Mouse (Mus musculus) urinary bladder, postnatal 4 days (tissue): Measurements from ENCODE around the gene Ccna1.
A peak's percentile ranks its signal among the peaks of the same experiment; 100 is the strongest.

ENCODE experiments used
- DNase-seq, 2 experiments: peaks; one replicate each; pipeline ENCODE4 v3.0.0; 2021 to 2022; ENCODE audit warnings: low spot score in 2 of 2

Ccna1 gene

DNA sequence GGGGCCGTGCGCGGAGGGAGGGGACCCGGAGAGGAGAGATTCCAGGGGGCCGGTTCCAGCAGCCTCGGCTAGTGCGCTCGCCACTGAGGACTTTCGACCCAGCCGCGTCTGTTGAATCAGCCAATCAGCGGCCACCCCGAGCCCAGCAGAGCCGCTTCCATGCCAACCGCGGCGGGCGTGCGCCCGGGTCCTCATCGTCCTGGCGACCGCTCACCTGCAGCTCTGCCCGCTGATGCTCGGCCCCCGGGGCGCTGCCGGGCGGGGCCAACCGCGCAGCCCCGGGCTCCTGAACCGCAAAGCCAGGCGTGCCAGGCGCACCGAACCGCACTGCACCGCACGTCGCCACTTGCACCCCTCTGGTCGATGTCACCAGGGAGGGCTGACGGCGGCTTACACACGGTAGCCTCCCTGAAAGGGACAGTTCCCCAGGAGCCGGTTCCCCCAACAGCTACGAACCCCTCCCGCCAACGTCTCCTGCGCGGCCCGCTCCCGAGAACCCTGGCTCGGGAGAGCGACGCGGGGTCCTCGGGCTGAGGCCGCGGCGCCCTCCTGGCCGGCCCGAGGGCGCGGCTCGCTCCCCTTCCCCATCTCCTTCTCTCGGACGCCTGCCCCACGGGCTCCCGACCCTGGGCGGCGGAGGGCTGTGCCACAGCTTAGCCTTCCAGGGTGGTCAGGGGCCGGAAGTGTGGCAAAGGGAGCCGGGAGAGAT lies at the start of gene Ccna1:
Gene Ccna1, minus strand, starts transcription at position 464 of the 709 bp plus-strand sequence.
- peak; percentile 43 to 74 for DNase-seq

DNA sequence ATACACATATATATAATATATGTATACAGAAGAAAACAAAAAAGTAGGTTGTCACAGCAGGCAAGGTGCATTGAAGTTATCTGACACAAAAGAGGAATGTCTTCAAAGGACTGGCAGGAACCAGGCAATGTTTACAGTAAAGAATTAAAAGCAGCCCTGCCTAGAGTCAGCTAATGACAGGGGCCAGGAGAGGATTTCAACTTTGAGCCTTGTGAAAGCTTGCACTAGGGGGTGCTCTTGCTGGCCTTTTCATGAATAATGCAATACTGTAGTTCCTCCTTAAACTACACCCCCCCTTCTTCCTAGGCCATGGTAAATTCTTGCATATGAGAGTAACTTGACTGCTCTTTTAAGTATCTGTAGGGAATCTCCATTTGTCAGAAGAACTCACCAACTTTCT lies 45.8 kb upstream of the Ccna1 start:
- no peak for DNase-seq

DNA sequence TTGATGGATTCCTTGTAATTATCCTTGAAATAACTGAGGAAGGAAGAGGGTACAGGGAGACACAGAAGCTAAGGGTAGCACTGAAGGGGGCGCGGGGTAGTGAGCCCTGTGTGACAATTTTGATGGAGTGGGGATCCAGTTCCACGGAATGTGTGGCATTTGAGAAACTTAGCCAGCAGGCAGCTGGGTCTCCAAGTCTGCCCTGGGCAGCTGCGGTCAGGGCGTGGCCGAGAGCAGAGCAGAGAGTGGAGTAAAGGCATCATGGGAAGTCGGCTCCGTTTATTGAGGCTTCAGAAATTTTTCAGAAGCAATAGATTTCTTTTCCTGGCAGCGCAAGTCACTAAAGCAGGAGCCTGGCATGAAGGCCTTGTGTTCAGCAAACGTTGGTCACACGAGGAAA lies 43.7 kb upstream of the Ccna1 start:
- DNase-seq = no peak

DNA sequence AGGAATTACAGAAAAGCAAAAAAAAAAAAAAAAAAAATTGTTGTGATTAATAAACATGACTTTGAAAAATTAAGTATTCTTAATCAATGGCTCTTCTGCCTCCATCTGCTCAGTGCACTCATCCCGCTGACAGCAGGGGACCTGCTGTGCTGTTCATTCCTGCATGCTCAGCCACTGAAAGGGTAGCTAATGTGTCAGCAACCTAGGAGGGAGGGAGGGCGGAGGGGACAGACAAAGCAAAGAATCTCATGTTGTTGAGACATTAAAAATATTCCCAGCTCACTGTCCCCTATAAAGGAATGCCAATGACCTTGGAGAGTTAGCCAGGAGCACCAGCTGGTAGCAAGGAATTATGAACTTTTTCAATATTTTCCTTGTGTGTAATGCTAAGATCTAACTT lies 42.7 kb upstream of the Ccna1 start:
- no peak for DNase-seq

DNA sequence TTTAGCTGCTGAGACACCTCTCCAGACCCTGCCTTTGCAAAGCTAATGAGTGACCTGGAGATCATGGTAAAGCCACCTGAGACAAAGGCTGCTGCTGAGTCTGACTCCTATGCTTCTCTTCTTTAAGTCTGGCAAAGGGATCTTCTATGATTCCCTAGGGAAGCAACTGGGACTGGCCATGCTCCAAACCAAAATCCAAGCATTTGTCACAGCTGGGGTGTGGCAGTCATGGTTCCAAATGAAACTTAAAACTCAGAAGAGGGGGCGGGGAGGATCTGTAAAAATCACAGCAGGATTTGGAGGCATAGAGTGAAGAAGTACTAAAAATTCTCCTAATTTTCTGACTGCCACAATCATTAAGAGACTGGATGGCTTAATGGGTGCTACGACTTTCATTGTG lies 41.9 kb upstream of the Ccna1 start:
- no peak for DNase-seq

DNA sequence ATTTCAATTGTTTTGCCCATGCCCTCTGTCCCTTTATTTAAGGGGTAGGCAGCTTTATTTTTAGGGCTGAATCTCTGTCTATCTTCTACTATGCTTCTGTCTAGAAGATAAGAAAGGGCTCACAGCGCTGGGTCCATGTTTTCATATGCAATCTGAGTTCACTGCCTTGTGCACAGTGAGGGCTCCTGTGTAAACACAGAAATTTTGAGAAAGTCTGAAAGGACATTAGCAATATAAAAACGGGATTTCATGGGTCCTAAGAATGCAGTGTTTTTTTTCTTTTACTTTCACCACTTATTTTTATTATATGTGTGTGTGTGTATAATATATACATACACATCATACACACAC lies 41.3 kb upstream of the Ccna1 start:
- no peak for DNase-seq

DNA sequence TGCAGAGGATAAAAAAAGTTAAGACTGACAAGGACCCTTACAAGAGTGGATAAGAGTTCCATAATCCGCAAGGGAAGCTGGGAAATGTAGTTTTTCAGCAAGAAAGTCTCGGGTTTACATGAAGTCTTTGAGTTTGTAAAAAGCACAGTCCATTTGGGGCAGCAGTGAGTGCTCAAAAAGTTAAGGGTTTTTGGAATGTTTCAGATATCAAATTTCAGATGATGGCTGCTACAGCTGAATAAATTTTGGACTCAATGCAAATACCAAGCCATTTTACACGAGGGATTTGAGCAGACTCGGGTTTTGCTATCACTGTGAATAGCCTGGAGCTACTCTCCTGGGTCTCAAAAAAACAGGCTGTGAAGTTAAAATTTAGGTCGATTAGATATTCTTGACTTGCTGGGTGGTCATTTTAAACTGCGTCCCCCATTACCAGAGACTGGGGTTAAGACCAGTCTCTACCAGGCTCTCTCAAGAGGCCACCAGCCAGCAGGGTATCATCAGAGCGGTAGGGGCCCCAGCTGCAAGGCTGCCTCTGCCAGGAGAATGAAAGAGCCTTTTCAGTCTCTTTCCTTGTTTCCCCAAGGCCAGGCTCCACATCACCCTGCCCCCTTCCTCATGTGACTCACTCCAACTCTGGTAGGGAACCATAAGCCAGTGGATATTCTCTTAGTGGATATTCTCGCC lies 40.8 kb upstream of the Ccna1 start:
- no peak for DNase-seq

DNA sequence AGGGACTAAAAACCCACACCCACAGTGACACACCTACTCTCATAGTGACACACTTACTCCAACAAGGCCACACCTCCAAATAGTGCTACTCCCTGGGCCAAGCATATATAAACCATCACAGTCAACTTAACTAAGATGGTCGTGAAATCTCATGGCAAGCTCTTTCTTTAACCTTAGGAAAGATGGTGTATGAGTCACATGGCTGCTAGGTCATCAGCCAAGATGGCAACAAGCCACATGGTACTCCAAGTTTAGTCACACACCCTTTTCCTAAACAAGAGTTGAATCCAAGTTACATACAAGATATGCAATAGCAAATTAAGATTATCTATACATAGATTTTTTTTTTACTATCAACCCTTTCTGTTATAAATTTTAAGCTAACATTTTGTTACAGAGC lies 37.9 kb upstream of the Ccna1 start:
- DNase-seq = no peak

DNA sequence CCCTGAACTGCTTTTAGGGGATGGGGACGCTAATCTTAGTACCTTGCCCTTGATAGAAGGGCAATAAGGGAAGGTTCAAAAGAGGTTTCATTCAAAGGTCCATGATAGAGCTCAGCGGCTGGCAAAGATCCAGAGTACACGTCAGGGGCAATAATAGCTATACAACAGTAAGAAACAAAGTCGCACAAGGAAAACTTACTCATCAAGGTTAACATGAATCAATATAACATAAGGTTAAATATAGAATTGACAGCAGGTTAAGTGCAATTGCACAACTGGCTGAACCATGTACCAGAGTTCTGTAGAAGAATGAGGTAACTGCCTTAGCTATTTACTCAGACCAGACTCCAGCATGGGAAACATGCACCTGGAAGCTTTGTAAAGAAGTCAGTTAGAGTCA lies 34.0 kb upstream of the Ccna1 start:
- DNase-seq = no peak

DNA sequence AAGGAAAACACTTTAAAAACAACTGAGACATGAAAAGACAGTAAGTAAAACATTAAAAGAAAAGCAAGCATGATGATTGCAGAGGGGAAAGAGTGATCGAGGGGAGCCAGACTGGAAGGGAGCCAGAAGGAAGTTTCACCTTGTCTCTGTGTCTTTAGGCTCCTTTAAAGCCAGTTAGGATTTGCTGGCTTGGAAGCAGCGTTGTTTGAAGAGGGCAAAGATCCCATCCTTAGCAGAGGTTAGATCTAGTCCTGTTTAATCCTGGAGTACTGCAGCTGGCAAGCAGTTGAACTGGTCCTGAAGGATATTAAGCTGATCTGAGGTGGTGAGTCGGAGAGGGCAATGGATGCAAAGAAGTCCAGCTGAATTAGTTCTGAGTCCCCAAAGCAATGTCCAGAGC lies 33.5 kb upstream of the Ccna1 start:
- DNase-seq = no peak

DNA sequence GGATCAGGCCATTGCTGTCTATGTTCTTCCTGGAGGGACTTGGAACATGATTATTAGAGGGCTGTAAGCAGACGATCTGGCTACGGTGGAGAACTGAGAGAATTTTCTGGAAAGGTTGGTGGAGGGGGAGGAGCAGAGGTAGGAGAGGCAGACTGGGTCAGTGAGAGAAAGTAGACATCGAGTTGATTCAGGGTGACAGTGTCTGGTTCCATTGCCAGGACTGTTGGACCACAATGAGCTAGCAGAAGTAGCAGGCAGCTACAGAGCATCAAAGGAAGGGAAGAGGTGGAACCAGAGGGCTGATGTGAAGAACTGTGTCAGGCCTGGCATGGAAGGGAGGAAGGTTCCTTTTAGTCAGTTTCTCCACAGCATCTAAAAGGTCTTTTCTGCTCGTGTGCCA lies 33.1 kb upstream of the Ccna1 start:
- DNase-seq = no peak

DNA sequence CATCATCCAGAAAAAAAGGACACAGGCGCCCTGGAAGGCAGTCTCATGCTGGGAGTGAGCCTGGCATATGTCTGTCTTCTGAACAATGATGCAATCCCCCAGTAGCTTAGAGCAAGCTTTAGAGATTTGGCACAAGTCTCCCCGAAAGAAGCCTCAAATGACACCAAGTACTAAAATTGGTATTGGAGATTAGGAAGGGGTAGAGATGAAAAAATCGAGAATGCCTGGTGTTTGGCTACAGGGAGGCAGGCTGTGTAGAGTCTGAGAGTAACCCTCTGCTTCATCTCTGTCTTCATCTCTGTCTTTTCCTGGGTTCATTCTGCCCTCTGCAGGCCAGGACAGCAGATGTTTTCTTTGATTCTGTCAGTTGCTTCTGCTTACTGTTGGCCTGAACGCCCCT lies 32.1 kb upstream of the Ccna1 start:
- DNase-seq = no peak

DNA sequence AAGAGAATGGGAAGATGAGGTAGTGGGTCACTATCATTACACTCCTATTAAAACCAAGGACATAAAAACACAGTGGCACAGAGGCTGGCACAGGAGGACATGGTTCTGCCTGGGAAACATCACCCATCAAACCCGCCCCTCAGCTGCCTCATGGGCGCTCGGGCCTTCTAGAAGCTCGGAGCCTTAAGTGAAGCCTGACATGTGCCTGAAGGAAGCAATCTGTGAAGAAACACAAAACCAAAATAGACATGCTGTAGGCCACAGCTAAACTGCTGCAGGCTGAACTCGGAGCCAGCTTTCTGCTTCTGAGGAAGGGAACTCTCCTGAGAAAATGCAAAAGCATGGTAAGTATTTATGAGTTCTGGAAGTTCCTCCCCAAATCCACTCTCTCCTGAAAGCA lies 31.6 kb upstream of the Ccna1 start:
- no peak for DNase-seq

DNA sequence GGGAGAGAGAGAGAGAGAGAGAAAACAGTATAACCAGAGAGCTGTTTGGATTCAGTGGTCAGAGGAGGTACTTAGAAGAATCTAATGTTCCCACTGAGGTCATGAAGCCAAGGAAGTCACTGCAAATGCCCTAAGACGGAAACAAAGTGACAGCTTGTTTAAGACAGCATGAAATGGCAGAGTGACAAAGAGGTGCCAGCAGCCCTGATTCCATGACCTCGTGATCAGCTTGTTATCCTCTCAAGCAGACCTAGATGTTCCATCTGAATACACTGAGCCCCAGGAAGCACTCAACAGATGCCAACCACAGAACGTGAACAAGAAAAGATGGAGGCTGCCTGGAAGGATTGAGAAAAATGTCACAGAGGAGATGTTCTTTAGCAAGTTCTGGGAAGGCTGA lies 30.4 kb upstream of the Ccna1 start:
- DNase-seq = no peak

DNA sequence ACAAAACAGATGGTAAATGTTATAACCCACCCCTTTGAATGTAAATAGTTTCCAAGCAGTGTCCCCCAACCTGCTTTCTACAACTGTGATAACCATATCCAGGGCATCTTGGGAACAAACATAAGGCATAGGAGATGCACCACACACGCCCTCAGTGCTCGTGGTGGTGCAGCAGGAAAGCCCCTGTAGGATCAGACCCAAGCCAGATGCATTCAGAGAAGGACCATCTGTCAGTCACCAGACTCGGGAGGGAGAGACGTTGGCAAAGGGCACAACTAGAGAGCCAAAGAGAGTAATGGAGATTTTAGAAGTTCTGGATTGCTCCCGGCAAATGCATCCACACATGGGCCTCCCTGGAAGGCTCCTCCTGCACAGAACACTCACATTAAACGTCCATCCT lies 29.5 kb upstream of the Ccna1 start:
- no peak for DNase-seq

DNA sequence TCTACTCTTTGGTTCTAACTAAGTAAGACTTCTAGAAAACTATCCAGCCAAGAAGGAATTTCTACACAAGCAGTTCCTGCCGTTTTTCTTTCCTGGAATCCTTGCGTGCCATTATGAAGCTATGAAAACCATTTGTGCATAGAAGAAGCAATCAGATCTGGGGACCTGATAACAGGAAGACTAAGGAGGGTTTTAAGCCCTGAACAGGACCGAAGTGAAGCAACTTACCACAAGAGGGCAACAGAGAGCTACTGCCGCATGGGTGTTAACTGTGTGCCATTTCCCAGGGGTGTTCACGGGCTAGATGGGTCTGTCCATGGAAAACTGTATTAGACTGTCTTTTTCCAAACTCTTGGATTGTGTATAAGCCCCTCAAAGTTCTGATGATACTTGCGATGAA lies 24.8 kb upstream of the Ccna1 start:
- DNase-seq = peak; percentile 41 to 73

DNA sequence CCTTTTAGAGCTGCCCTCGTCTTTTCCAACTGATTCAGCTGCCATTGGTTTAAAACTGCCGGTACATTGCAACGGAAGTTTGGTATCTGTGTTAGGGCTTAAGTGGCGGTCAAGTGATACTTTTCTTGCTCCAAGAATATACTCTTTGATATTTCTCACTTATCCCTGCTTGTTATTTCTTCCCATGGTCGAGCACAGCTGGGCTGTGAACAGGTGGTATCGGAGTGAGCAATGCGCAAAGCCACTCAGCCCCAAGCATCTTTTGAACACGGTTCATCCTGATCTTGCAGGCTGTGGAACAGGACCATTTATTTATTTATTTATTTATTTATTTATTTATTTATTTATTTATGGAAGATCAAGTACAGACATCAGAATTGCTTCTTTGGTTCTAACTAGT lies 24.3 kb upstream of the Ccna1 start:
- no peak for DNase-seq

DNA sequence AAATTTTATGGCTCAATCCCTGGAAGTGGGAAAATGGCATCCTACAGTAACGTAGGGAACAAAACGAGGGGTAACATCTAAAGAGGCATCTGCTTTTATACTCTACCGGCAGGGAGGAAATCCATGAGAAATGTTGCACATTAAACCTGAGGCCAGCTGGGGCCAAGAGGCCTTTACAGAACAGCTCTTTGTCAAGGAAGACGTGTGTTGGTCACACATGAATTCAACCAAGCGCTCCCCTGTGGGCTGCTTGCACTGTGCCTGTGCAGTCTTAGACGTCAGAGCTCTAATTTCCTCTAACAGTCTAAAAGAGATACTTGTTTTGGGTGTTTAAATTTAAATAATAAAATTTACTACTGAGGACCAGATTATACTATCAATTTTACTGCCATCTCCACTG lies 22.9 kb upstream of the Ccna1 start:
- DNase-seq = no peak

DNA sequence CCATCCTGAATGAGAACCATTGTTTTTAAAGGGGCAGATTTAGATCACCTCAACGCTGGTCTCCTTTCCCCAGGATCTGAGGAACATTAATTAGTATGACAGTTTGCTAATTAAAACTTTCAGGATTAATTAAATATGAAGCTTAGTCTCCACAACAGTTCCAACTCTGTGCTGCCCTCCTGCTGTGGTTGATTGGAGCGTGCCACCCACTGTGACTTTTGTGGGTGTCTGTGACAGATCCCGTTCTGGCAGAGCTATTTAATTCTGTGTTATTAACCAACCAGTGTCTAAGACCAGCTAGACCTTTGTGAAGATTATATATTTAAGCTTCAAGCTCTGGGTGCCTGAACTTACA lies 20.0 kb upstream of the Ccna1 start:
- DNase-seq = no peak

DNA sequence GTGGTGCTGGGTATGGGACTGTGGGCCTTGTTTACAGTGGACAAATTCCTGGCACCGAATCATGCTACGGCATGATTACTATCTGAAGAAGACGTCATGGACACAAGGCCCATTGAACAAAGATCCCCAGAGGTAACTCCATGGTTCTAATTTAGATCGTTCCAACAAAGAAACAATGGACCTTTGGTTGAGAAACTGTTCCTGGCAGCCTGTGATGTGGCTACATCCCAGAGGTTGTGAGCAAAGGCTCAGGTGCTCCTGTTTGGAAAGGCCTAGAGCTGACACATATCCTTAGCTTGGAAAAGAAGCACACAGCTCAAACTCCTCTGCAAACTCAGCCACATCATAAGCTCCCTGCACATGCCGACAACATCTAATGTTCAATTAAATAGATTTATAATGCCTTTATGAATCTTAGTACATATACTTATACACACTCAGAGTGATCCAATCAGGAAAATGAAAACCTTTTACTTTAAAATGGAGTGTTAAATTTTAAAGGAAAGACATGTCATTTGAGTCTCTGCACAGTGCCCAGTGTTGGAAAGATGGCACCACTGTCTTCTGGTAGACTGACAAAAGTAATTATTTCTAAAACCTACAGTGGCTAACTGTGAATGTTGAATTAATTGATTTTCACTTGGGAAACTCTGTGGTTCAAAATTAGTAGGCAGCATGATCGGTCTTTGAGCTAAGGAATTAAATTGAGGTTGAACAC lies 19.4 kb upstream of the Ccna1 start:
- DNase-seq = no peak

DNA sequence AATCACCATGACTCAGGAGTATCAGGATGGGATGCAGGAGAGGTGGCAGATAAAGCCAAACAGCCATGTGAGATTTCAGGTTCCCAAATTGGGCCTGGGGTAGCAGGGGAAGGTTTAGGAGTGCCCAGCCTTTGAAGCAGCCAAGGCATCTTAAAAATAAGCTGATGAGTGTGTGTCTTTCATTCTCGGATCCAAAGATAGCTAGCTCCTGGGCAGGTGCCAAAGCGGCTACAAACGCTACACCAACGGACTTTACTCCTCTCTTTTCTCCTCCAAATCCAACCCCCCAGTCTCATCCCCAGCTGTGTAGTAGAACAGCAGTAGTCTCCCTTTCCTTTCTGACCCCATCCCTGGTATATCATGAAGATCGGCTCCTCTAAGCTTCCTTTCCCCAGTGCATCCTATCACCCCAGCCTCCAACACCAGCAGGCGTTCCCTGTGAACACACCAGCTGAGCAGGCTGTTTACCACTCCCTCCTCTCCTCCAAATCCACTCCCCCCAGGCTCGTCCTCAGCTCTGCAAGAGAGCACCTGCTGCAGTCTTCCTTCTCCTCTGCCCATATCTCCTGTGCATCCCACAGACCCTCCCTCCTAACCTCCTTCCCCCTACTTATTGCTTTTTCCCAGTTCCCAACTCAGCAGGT lies 12.6 kb upstream of the Ccna1 start:
- no peak for DNase-seq

DNA sequence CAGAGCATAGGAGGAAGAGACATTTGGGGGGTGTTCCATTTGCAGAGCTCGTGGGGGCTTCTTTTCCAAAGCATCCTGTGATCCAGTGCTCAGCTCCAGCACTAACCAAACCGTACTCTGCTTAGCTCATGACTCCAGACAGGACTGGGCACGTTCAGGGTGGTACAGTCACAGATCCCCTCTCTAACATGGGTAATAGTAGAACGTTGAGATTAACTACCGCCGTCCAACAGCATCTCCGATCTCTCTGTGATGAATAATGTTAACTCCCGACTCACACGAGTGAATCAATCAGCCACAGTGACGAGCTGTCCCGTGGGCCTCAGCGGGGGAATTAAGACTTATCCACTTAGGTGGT lies 11.3 kb upstream of the Ccna1 start:
- DNase-seq = no peak
